Mouse (Mus musculus) kidney, embryonic 14.5 days (tissue): ENCODE measurements at regions not wholly inside any gene's neighbourhood (a gene's known extent, or its start where the extent isn't known, plus 50 kb on each side); places are given as distances from the start of the nearest gene placed in this dataset.

Experiments
- ATAC-seq: fragments of 200-750 bp; cut with Nextera tagmentation; 2 replicates; pipeline ENCODE4 v1.8.0; 2017; ENCODE audit warnings: moderate number of reproducible peaks, mild to moderate bottlenecking, moderate TSS enrichment, moderate library complexity; ENCODE audit not compliant: low FRiP score, low TSS enrichment
- H3K27ac ChIP-seq: fragments of 300-500 bp; sonication (generic); 2 replicates; pipeline ENCODE4 v1.5.1; 2014; ENCODE audit warnings: low read depth, mild to moderate bottlenecking, low read length, moderate library complexity, mixed read lengths
- H3K27me3 ChIP-seq: fragments of 300-500 bp; sonication (generic); 2 replicates; pipeline ENCODE4 v1.6.1; 2014; ENCODE audit warnings: mild to moderate bottlenecking, low read length; ENCODE audit not compliant: control insufficient read depth, insufficient read depth
- H3K36me3 ChIP-seq: fragments of 300-500 bp; sonication (generic); 2 replicates; pipeline ENCODE4 v1.6.1; 2014; ENCODE audit warnings: low read length, mixed read lengths; ENCODE audit not compliant: control insufficient read depth, insufficient read depth
- H3K4me1 ChIP-seq: fragments of 300-500 bp; sonication (generic); 2 replicates; pipeline ENCODE4 v1.6.1; 2014; ENCODE audit warnings: low read length, mixed read lengths; ENCODE audit not compliant: control insufficient read depth, insufficient read depth
- H3K4me2 ChIP-seq: fragments of 300-500 bp; sonication (generic); replicated peaks from 2 replicates; pipeline ENCODE4 v1.6.1; 2014; ENCODE audit warnings: low read depth, mild to moderate bottlenecking, low read length
- H3K4me3 ChIP-seq: fragments of 300-500 bp; sonication (generic); 2 replicates; pipeline ENCODE4 v1.5.1; 2014; ENCODE audit warnings: mild to moderate bottlenecking, low read length
- H3K9ac ChIP-seq: fragments of 300-500 bp; sonication (generic); 2 replicates; pipeline ENCODE4 v1.6.1; 2014; ENCODE audit warnings: low read depth, mild to moderate bottlenecking, low read length, moderate library complexity
- H3K9me3 ChIP-seq: fragments of 300-500 bp; sonication (generic); 2 replicates; pipeline ENCODE4 v1.6.1; 2016; ENCODE audit warnings: low read length; ENCODE audit not compliant: control insufficient read depth
- WGBS: fragments of 180-500 bp; shearing (Covaris S2); extraction: QIAGEN DNeasy Blood & Tissue Kit; methylation state at CpG from one replicate; pipeline ENCODE4 v1.1.7; 2014; 5-methylcytosine and 5-hydroxymethylcytosine counted together

DNA sequence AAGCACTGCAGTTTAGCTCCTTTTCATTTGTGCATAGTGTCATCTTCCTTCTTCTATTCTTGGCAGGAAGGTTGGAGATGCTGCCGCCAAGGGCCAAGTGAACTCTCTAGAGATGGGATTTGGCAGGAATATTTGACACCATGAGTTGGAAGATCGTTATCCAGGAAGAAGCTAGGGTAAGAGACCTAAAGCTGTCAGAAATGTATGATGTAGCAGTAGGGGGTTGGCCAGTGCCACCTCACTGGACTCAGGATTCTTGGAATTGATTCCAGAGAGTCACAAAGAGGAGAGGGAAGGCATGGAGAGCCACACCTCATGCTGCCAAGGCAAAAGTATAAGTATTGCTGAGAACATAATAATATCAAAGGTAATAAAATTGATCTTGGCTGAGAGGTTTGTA lies 2835.8 kb upstream of the Lrrc6 start:
- no peaks in the 10 kb centered on the region for H3K4me1 ChIP-seq
- no peak overlapping the region for H3K4me3 ChIP-seq
- H3K4me2 ChIP-seq = no peak overlapping the region
- WGBS = 75% methylated on average over 2 of the region's 2 CpGs
- no peak overlapping the region for H3K9ac ChIP-seq
- H3K36me3 ChIP-seq = no peaks in the 10 kb centered on the region
- H3K9me3 ChIP-seq = no peaks in the 10 kb centered on the region
- no peak overlapping the region for H3K27ac ChIP-seq
- H3K27me3 ChIP-seq = no peaks in the 10 kb centered on the region
- no peak for ATAC-seq

DNA sequence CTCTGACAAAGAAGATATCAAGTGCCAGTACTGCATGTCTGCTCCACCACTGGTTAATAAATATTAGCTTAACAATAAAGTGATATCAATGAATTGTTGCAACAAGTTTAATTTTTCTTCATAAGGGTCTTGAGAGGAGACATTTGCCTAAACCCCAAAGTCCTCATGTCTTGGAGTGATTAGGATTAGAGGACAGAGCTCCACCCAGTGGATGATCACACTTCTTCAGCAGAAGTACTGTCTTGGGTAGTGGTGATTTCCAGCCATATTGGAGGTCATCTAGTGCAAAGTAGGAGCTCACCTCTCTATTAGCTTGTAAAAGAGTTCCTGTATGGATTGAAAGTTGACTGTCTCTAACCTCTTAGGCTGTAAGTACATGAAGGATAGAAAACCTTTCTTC lies 2825.8 kb upstream of the Lrrc6 start:
- no peaks in the 10 kb centered on the region for H3K27me3 ChIP-seq
- no peak overlapping the region for H3K27ac ChIP-seq
- H3K4me1 ChIP-seq = no peaks in the 10 kb centered on the region
- H3K9ac ChIP-seq = no peak overlapping the region
- H3K4me3 ChIP-seq = no peak overlapping the region
- no peaks in the 10 kb centered on the region for H3K9me3 ChIP-seq
- H3K4me2 ChIP-seq = no peak overlapping the region
- no peak for ATAC-seq
- H3K36me3 ChIP-seq = no peaks in the 10 kb centered on the region

DNA sequence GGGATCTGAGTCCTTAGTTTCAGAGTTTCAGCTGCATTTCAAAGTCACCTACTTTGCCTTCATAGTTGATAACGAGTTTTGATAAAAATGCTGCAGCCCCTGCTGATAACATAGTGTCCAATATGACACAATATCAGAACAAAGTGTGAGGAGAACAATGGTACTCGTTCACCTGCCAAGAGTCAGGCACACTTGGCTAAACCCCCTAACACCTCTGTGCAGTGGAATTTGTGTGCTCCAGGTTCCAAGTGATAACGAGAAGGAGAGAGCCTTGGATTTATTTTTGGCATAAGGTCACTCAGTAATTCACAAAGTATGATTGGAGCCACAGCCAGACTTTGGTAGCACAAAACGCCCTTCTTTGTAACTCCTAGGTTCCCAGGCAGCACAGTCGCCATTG lies 2802.4 kb upstream of the Lrrc6 start:
- Histone ChIP-seq H3K27ac (no peak overlapping the region), H3K4me3 (no peak overlapping the region), H3K27me3 (no peaks in the 10 kb centered on the region), H3K4me2 (no peak overlapping the region), H3K9ac (no peak overlapping the region), H3K9me3 (no peaks in the 10 kb centered on the region), H3K4me1 (no peaks in the 10 kb centered on the region), H3K36me3 (no peaks in the 10 kb centered on the region)
- ATAC-seq = no peak
- 76% methylated on average over 5 of the region's 5 CpGs for WGBS

DNA sequence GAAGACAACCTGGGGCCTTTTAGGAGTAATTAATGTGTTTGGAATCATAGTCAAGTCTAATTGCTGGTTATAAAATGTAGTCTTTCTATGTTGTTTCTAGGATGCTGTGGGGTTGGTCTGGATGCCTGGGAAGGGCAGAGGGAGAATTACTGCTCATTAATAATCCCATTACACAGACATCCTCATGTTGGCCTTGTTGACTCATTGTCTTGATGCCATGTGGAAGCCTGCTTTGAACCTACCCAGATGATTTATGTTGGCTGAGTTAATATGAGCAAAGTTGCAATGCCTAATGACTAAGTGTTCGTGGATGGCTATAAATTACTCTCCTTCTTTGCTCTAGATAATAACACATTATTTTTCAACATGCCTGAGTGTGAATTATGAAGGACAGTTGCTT lies 2790.6 kb upstream of the Lrrc6 start:
- no peaks in the 10 kb centered on the region for H3K36me3 ChIP-seq
- H3K27me3 ChIP-seq = no peaks in the 10 kb centered on the region
- 21% methylated on average over 1 of the region's 1 CpGs for WGBS
- H3K4me1 ChIP-seq = no peaks in the 10 kb centered on the region
- no peak overlapping the region for H3K4me3 ChIP-seq
- no peak overlapping the region for H3K4me2 ChIP-seq
- no peak overlapping the region for H3K9ac ChIP-seq
- H3K27ac ChIP-seq = no peak overlapping the region
- H3K9me3 ChIP-seq = no peaks in the 10 kb centered on the region
- no peak for ATAC-seq

DNA sequence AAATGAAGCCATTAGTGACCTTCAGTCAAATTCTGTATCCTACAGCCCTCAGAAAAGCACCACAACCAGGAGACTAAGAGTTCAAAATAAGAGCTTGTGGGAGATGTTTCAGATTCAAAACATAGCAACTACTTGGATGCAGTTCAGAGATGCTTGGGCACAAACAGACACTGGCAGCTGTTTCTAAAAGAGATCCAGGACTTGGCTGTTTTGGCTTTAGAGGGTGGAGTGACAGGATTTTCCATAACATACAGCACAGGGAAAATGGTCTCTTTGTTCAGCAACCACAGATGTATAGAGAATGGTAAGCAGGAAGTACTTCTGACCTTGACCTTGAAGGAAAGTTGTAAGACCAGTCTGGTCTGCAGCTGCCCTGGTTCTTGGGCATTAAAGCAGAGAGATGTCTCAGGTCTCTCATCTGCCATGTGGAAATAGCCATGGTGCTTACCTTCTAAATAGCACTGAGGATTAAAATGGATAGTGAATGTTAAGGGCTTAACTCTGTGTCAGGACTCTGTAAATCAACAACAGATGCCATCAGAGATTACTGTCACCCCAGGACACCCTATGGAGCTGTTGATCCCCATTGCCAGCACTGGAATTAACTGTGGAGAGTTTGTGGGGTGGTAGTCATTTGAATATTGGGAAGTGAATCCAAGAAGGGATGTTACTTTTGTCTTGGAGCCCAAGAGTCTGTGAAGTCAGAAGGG lies 2775.0 kb upstream of the Lrrc6 start:
- no peak overlapping the region for H3K27ac ChIP-seq
- H3K27me3 ChIP-seq = no peaks in the 10 kb centered on the region
- ATAC-seq = no peak
- H3K4me2 ChIP-seq = no peak overlapping the region
- H3K9ac ChIP-seq = no peak overlapping the region
- H3K36me3 ChIP-seq = no peaks in the 10 kb centered on the region
- no peaks in the 10 kb centered on the region for H3K4me1 ChIP-seq
- no peaks in the 10 kb centered on the region for H3K9me3 ChIP-seq
- H3K4me3 ChIP-seq = no peak overlapping the region

DNA sequence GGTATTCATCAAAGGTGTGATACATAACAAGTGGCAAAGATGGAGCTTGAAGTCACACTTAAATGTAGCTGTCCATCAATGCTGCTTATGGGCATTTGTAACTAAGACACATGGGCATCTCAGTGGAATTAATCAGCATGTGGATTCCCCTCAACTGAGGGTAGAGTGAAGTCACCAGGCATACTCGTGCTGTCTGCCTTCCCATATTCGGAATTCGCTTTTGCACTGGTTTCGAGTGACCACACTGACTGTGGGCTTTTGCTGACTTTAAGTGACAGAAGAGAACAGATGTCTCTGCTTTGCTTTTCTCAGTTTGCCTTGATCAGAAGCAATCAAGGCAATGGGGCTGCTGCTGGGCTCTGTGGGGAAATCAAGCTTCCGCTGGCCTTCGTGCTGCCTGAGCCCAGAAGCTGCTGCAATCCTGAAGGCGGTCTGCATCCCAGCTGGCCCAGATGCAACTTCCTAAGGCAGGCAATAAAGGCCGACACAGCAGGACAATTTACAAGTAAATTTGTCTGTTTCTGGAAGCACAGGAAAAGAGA lies 2773.6 kb upstream of the Lrrc6 start:
- Histone ChIP-seq H3K9ac (no peak overlapping the region), H3K4me3 (no peak overlapping the region), H3K27me3 (no peaks in the 10 kb centered on the region), H3K4me1 (no peaks in the 10 kb centered on the region), H3K9me3 (no peaks in the 10 kb centered on the region), H3K27ac (no peak overlapping the region), H3K4me2 (no peak overlapping the region), H3K36me3 (no peaks in the 10 kb centered on the region)
- no peak for ATAC-seq
- 64% methylated on average over 8 of the region's 8 CpGs for WGBS

DNA sequence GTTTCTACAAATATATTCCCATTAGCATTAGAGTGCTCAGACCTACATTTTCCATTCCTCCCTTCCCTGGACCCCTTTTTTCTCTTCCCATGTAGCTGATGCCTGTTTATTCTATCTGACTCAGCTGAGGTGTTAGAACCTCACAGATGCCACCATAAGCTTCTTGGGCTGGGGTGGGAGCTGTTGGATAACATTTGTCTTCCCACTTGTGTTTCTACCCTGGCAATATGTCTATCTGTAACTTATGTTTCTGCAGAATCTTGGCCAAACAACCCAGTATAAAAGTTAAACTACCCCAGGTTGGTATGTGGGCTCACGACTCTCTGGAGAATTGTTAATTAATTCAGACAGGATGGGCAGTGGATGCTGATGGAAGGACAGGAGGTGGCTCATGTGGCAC lies 2772.8 kb upstream of the Lrrc6 start:
- Histone ChIP-seq H3K4me1 (no peaks in the 10 kb centered on the region), H3K27me3 (no peaks in the 10 kb centered on the region), H3K4me3 (no peak overlapping the region), H3K36me3 (no peaks in the 10 kb centered on the region), H3K27ac (no peak overlapping the region), H3K9ac (no peak overlapping the region), H3K9me3 (no peaks in the 10 kb centered on the region), H3K4me2 (no peak overlapping the region)
- no peak for ATAC-seq
- 74% methylated on average over 1 of the region's 1 CpGs for WGBS

DNA sequence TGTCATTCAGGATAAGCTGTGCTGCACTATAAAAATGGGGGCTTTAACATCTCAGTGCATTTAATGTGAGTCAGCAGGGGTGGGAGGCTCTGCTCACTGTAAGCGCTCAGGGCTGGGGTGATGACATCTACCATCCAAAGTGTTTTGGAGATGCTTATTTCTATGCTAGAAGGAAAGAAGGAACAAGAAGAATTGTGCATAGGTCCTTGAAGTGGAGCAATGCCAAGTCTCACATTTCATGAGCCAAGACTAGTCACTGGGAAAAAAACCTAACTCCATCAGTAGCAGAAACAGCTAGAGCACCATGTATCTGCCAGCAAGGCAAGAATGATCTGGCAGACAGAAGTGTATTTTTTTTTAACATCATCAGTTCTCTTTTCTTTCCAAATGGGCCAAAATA lies 2761.2 kb upstream of the Lrrc6 start:
- Histone ChIP-seq H3K36me3 (no peaks in the 10 kb centered on the region), H3K9ac (no peak overlapping the region), H3K4me1 (0 out of 2 replicates have a peak, but pooled peaks cover 4% of the 10 kb centered on the region), H3K9me3 (no peaks in the 10 kb centered on the region), H3K4me2 (no peak overlapping the region), H3K27ac (no peak overlapping the region), H3K4me3 (no peak overlapping the region), H3K27me3 (no peaks in the 10 kb centered on the region)
- WGBS = 97% methylated on average over 1 of the region's 1 CpGs
- no peak for ATAC-seq

DNA sequence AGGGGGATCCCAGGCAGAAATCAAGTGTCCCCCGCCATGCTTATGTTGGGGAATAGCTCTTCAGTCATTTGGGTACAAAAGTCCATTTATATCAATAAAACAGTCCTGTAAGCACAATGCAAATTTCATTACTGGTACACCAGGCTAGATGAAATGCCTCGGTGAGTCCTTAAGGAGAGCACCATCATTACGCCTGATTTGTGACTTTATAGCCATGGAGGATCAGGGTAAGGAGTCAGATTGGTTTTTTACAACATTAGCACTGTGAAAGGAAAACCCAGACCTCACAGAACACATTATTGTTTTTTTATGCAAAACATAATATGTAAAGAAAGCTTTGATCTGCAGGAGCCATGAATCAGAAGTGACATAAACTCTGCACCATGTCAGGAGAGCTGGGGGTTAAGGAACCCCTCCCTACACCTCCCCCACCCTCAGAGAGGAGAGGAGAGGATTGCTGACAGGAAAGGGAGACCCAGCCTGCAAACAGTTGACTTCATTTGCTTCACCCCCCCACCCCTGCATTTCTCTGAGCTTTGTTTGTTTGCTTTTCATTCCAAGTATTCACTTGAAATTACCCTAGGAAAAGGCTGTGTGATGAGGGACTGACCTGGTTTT lies 2756.6 kb upstream of the Lrrc6 start:
- Histone ChIP-seq H3K27ac (no peak overlapping the region), H3K27me3 (no peaks in the 10 kb centered on the region), H3K36me3 (no peaks in the 10 kb centered on the region), H3K9ac (no peak overlapping the region), H3K4me2 (no peak overlapping the region), H3K4me1 (0 out of 2 replicates have a peak, but pooled peaks cover 4% of the 10 kb centered on the region), H3K4me3 (no peak overlapping the region), H3K9me3 (no peaks in the 10 kb centered on the region)
- peak; percentile 91 for ATAC-seq
- 35% methylated on average over 3 of the region's 3 CpGs for WGBS
